Mouse (Mus musculus) megakaryocyte, embryonic 14.5 days (primary cell): Measurements from ENCODE around the gene Nova1.

Experiments
- FLI1 ChIP-seq: IDR thresholded peaks from 2 replicates; pipeline ENCODE4 v1.6.1; 2012; ENCODE audit warnings: low read length, inconsistent platforms, mixed read lengths
- GATA1 ChIP-seq: IDR thresholded peaks from 3 replicates; pipeline ENCODE4 v1.6.1; 2012; ENCODE audit warnings: mixed read lengths, low read length, inconsistent platforms, borderline replicate concordance

GRCm38 (mm10) chr12:46666706-46667105, 152.0 kb downstream of the Nova1 start:
- TF ChIP-seq FLI1: no peak
- no peak for TF ChIP-seq GATA1
